Mouse (Mus musculus) heart, embryonic 15.5 days (tissue): Measurements from ENCODE around the gene Ocrl. TPM values are rescaled to one million over a fixed set of nuclear protein-coding genes. Genes with fewer than 3 reads are reported as not detected.

ENCODE experiments used
- ATAC-seq: fragments of 200-750 bp; cut with Nextera tagmentation; replicated peaks from 2 replicates; pipeline ENCODE4 v1.8.0; 2017; ENCODE audit warnings: low read depth, moderate TSS enrichment; ENCODE audit not compliant: insufficient number of reproducible peaks, insufficient read depth, low FRiP score
- H3K27ac ChIP-seq: fragments of 300-500 bp; sonication (generic); 2 replicates; pipeline ENCODE4 v1.5.1; 2015; ENCODE audit warnings: mild to moderate bottlenecking, inconsistent platforms
- H3K27me3 ChIP-seq: fragments of 300-500 bp; sonication (generic); 2 replicates; pipeline ENCODE4 v1.6.1; 2015; ENCODE audit warnings: inconsistent platforms
- H3K36me3 ChIP-seq: fragments of 300-500 bp; sonication (generic); 2 replicates; pipeline ENCODE4 v1.6.1; 2015; ENCODE audit warnings: mild to moderate bottlenecking, inconsistent platforms
- H3K4me1 ChIP-seq: fragments of 300-500 bp; sonication (generic); replicated peaks from 2 replicates; pipeline ENCODE4 v1.6.1; 2015; ENCODE audit warnings: inconsistent platforms
- H3K4me2 ChIP-seq: fragments of 300-500 bp; sonication (generic); 2 replicates; pipeline ENCODE4 v1.6.1; 2015; ENCODE audit warnings: inconsistent platforms, mild to moderate bottlenecking, moderate library complexity
- H3K4me3 ChIP-seq: fragments of 300-500 bp; sonication (generic); 2 replicates; pipeline ENCODE4 v1.5.1; 2015; ENCODE audit warnings: mild to moderate bottlenecking, inconsistent platforms
- H3K9ac ChIP-seq: fragments of 300-500 bp; sonication (generic); 2 replicates; pipeline ENCODE4 v1.6.1; 2015; ENCODE audit warnings: mild to moderate bottlenecking, inconsistent platforms
- H3K9me3 ChIP-seq: fragments of 300-500 bp; sonication (generic); replicated peaks from 2 replicates; pipeline ENCODE4 v1.6.1; 2016; ENCODE audit warnings: inconsistent platforms
- WGBS: fragments of 180-500 bp; shearing (Covaris S2); methylation state at CpG from one replicate; pipeline ENCODE4 v1.1.7; 2015; ENCODE audit warnings: mixed read lengths; 5-methylcytosine and 5-hydroxymethylcytosine counted together
- polyA plus RNA-seq: library from polyadenylated mRNA; unstranded; fragments of >200 nt; fragmentation: Nextera tagmentation; extraction: Ambion mirVana; gene quantifications from 2 replicates; pipeline ENCODE4 v1.2.1, GENCODE M21; 2015

Gene Ocrl
- polyA plus RNA-seq, 1 experiment from 2014 or later, result 10.8 TPM

DNA sequence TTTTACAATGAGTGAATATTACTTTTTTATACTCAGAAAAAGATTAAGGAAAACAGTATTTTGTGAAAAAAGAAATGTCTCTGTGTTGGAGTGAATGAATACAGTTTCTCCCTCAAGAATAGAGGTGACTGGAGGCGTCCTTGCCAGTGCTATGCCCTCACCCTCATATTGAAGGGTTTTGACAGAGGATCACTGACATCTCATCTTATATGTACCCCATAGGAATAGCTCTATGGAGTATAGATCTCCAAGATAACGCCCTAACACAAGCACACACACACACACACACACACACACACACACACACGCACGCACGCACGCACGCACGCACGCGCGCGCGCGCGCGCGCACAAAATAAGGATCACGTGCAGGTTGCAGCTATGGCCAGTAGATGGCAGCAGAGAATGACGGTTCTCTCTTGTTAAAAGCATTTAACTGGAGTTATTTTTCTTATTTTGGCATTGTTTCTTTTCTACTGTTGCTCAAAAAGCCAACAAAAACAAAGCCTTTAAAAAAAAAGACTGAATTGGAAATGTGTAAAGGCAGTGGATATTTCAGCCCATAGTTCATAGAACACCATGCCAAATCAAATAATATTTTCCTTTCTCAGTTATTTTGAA, 72.9 kb downstream of the Ocrl start:
- peak overlapping the region; percentile 35 for H3K4me3 ChIP-seq
- H3K36me3 ChIP-seq, result no peaks in the 10 kb centered on the region
- no peaks in the 10 kb centered on the region for H3K4me1 ChIP-seq
- no peaks in the 10 kb centered on the region; the same call in 1 of the 2 replicates for H3K27me3 ChIP-seq
- H3K27ac ChIP-seq, result 0 out of 2 replicates have a peak overlapping the region, but pooled peaks have one; percentile 27
- H3K4me2 ChIP-seq, result peak overlapping the region; percentile 51
- H3K9ac ChIP-seq, result no peak overlapping the region
- WGBS, result 10% methylated on average over 19 of the region's 19 CpGs
- no peak for ATAC-seq
- no peaks in the 10 kb centered on the region for H3K9me3 ChIP-seq

DNA sequence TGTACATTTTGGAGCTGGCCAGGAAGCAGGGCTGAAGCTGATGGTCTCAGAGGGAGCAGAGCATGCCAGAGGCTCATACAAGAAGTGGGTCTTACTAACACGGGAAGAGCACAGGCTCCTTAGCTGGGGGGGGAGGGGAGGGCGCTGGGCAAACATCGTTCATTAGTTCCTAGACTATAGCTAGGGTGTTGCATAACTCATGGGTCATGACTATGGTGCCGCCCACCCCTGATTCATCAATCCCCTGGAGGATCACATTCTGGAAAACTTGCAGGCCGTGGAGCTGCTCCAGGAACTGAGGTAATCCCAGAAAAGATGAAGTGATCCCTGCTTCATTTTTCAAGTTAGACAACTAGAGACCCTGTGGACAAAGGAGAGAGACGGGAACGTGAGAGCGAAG, 75.8 kb downstream of the Ocrl start:
- Histone ChIP-seq H3K4me2 (no peak overlapping the region), H3K4me1 (no peaks in the 10 kb centered on the region), H3K27me3 (no peaks in the 10 kb centered on the region; the same call in 1 of the 2 replicates), H3K9ac (no peak overlapping the region), H3K27ac (no peak overlapping the region), H3K4me3 (no peak overlapping the region), H3K36me3 (no peaks in the 10 kb centered on the region), H3K9me3 (no peaks in the 10 kb centered on the region)
- WGBS, result 53% methylated on average over 8 of the region's 8 CpGs
- no peak for ATAC-seq

GRCm38 (mm10) chrX:47992606-47993005, 80.4 kb downstream of the Ocrl start:
- no peaks in the 10 kb centered on the region for H3K36me3 ChIP-seq
- no peak overlapping the region for H3K4me3 ChIP-seq
- H3K9ac ChIP-seq, result no peak overlapping the region
- H3K4me1 ChIP-seq, result no peaks in the 10 kb centered on the region
- H3K27me3 ChIP-seq, result no peaks in the 10 kb centered on the region; the same call in 1 of the 2 replicates
- no peaks in the 10 kb centered on the region for H3K9me3 ChIP-seq
- H3K4me2 ChIP-seq, result peak overlapping the region; percentile 42
- 12% methylated on average over 8 of the region's 8 CpGs for WGBS
- H3K27ac ChIP-seq, result no peak overlapping the region
- no peak for ATAC-seq

- H3K9ac ChIP-seq, result no peak overlapping the region
- 71% methylated on average over 8 of the region's 8 CpGs for WGBS
- no peak overlapping the region for H3K4me3 ChIP-seq
- no peaks in the 10 kb centered on the region for H3K9me3 ChIP-seq
- no peaks in the 10 kb centered on the region for H3K36me3 ChIP-seq
- no peaks in the 10 kb centered on the region for H3K27me3 ChIP-seq
- no peak overlapping the region for H3K4me2 ChIP-seq
- H3K4me1 ChIP-seq, result no peaks in the 10 kb centered on the region
- no peak for ATAC-seq
- H3K27ac ChIP-seq, result no peak overlapping the region
Observed at GRCm38 (mm10) chrX:47998412-47998811, 86.2 kb downstream of the Ocrl start.

- Histone ChIP-seq H3K9me3 (no peaks in the 10 kb centered on the region), H3K27me3 (no peaks in the 10 kb centered on the region), H3K4me1 (no peaks in the 10 kb centered on the region), H3K4me2 (no peak overlapping the region), H3K4me3 (no peak overlapping the region), H3K9ac (no peak overlapping the region), H3K27ac (no peak overlapping the region), H3K36me3 (no peaks in the 10 kb centered on the region)
- no peak for ATAC-seq
- WGBS, result 57% methylated on average over 7 of the region's 7 CpGs
Observed at GRCm38 (mm10) chrX:48001151-48001550, 89.0 kb downstream of the Ocrl start.

DNA sequence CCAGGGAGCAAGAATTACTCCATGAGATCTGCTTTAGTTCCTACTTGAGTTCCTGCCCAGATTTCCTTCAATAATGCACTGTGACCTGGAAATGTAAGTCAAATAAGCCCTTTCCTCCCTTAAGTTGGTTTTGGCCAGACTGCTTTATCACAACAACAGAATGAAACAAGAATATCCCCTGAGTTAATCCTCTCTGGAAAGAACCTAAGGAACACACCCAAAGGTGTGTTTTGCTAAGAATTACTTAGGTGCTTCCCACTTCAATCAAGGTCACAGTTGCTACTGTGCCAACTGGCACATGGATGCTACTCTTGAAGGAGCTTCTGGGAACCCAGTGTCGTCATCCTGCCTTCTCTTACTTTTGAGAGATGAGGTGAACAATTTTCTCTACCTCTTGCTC, 92.6 kb downstream of the Ocrl start:
- Histone ChIP-seq H3K4me1 (no peaks in the 10 kb centered on the region), H3K4me3 (no peak overlapping the region), H3K4me2 (no peak overlapping the region), H3K36me3 (no peaks in the 10 kb centered on the region), H3K27ac (no peak overlapping the region), H3K27me3 (no peaks in the 10 kb centered on the region), H3K9ac (no peak overlapping the region), H3K9me3 (no peaks in the 10 kb centered on the region)
- no peak for ATAC-seq
- 68% methylated on average over 1 of the region's 1 CpGs for WGBS

GRCm38 (mm10) chrX:48006062-48006461, 93.9 kb downstream of the Ocrl start:
- WGBS, result 48% methylated on average over 8 of the region's 8 CpGs
- ATAC-seq, result no peak; the same call in 1 of the 2 replicates

GRCm38 (mm10) chrX:48011656-48012055, 99.5 kb downstream of the Ocrl start:
- no peaks in the 10 kb centered on the region for H3K9me3 ChIP-seq
- H3K9ac ChIP-seq, result no peak overlapping the region
- H3K27me3 ChIP-seq, result peaks cover 7% of the 10 kb centered on the region; the same call in 1 of the 2 replicates
- H3K36me3 ChIP-seq, result no peaks in the 10 kb centered on the region
- ATAC-seq, result no peak
- WGBS, result 88% methylated on average over 3 of the region's 3 CpGs
- no peak overlapping the region for H3K27ac ChIP-seq
- no peak overlapping the region for H3K4me3 ChIP-seq
- H3K4me1 ChIP-seq, result no peaks in the 10 kb centered on the region
- no peak overlapping the region for H3K4me2 ChIP-seq

More at GRCm38 (mm10) chrX:48006062-48006461, 93.9 kb downstream of the Ocrl start:
- H3K27me3 ChIP-seq, result no peaks in the 10 kb centered on the region
- H3K4me3 ChIP-seq, result no peak overlapping the region
- no peaks in the 10 kb centered on the region for H3K36me3 ChIP-seq
- H3K27ac ChIP-seq, result no peak overlapping the region
- H3K9me3 ChIP-seq, result no peaks in the 10 kb centered on the region
- no peaks in the 10 kb centered on the region for H3K4me1 ChIP-seq
- H3K4me2 ChIP-seq, result no peak overlapping the region
- no peak overlapping the region for H3K9ac ChIP-seq

Other genes starting within 250 kb of the Ocrl start
- 21.3 and 21.6 TPM in 2 replicates for gene Smarca1, start 19.4 kb upstream of the Ocrl start, polyA plus RNA-seq
- 6.5 and 7.2 TPM in 2 replicates for gene Apln, start 122.5 kb downstream of the Ocrl start, polyA plus RNA-seq
- 0.49 and 0.70 TPM in 2 replicates for gene Xpnpep2, start 196.3 kb downstream of the Ocrl start, polyA plus RNA-seq
- 2.2 and 13.3 TPM in 2 replicates for gene Sash3, start 234.0 kb downstream of the Ocrl start, polyA plus RNA-seq